Mouse (Mus musculus): Measurements from ENCODE around the gene Rbm7. TPM values are rescaled to one million over a fixed set of nuclear protein-coding genes. Genes with fewer than 3 reads are reported as not detected.

Rbm7 gene
- polyA plus RNA-seq, 1 experiment from 2014 or later, result 130 TPM

DNA sequence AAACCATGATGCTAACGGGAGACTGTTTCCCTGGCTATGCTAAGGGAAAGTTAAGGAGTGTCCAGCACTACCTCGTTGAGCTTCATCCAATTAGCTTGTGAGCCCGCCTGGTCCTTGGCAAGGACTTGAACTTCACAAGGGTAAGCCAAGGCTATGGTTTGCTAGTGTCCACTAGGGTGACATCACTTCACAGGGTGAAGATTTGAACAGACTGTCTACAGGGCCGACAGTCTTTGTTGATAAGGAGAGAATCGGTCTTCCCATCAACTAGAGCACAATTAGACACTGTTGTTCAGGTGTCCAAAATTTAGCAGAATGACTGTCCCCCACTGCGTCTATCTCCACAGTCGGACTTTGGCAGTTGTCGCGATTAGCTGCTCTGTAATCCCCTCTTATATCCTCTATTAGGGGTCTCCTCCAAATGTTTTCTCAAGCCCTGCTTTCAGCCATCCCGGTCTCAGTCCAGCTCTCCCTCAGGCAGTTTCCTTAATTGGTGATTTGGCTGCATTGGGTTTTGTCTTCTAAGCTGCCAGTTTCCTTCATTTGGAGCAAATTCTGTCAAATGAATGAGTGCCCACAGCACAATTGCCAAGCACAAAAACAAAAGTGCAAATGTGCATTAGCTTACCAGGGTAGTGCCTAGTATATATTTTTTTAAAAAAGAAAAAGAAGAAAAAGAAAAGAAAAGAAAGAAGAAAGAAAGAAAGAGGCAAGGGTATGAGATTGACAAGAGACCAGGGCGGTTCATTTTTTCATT, 21.7 kb upstream of the Rbm7 start:
- 62% methylated on average over 11 of the region's 11 CpGs for WGBS
- Histone ChIP-seq H3K27ac (no peak overlapping the region), H3K4me2 (replicated peaks) (peak overlapping the region; percentile 46; the same call in 1 of the 2 replicates), H3K27me3 (no peaks in the 10 kb centered on the region), H3K9me3 (no peaks in the 10 kb centered on the region), H3K4me1 (peaks cover 10% of the 10 kb centered on the region; the same call in 1 of the 2 replicates), H3K4me3 (no peak overlapping the region), H3K9ac (no peak overlapping the region), H3K36me3 (no peaks in the 10 kb centered on the region)
- no peak for ATAC-seq (ENCODE audit: low FRiP score, low read depth)

GRCm38 (mm10) chr9:48515332-48515731, 20.2 kb upstream of the Rbm7 start:
- whole genome bisulfite sequencing, result 42% methylated on average over 1 of the region's 1 CpGs

DNA sequence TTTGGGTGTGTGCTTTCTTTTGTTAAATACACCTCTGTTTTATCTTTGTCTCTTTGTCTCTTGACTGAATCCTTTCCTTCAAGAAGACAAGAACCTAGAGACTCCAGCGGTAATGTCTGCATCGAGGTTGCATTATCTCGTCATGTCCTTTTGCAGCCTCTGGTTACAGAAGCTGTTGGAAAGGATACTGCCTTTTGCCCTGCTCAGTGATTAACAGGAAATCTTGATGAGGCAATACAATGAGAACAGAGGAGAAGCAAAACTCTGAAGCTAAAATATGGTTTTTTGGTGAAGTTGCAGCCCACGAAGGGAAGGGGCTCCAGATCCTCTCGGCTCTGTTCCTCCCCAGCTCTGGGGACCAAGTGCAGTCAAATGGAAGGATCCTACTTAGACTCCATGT, 15.0 kb upstream of the Rbm7 start:
- 83% methylated on average over 5 of the region's 5 CpGs for WGBS
- no peak for ATAC-seq (ENCODE audit: low FRiP score, low read depth)
- no peak overlapping the region for H3K9ac ChIP-seq
- no peak overlapping the region for H3K4me3 ChIP-seq
- H3K27me3 ChIP-seq, result no peaks in the 10 kb centered on the region
- H3K4me2 ChIP-seq (replicated peaks), result no peak overlapping the region
- H3K36me3 ChIP-seq, result no peaks in the 10 kb centered on the region
- no peaks in the 10 kb centered on the region for H3K9me3 ChIP-seq
- no peak overlapping the region for H3K27ac ChIP-seq
- H3K4me1 ChIP-seq, result no peaks in the 10 kb centered on the region

More at GRCm38 (mm10) chr9:48515332-48515731, 20.2 kb upstream of the Rbm7 start:
- Histone ChIP-seq H3K4me1 (peaks cover 10% of the 10 kb centered on the region; the same call in 1 of the 2 replicates), H3K4me2 (replicated peaks) (no peak overlapping the region), H3K9ac (no peak overlapping the region), H3K27ac (no peak overlapping the region), H3K4me3 (no peak overlapping the region), H3K36me3 (no peaks in the 10 kb centered on the region), H3K9me3 (no peaks in the 10 kb centered on the region), H3K27me3 (no peaks in the 10 kb centered on the region)
- ATAC-seq (ENCODE audit: low FRiP score, low read depth), result no peak

DNA sequence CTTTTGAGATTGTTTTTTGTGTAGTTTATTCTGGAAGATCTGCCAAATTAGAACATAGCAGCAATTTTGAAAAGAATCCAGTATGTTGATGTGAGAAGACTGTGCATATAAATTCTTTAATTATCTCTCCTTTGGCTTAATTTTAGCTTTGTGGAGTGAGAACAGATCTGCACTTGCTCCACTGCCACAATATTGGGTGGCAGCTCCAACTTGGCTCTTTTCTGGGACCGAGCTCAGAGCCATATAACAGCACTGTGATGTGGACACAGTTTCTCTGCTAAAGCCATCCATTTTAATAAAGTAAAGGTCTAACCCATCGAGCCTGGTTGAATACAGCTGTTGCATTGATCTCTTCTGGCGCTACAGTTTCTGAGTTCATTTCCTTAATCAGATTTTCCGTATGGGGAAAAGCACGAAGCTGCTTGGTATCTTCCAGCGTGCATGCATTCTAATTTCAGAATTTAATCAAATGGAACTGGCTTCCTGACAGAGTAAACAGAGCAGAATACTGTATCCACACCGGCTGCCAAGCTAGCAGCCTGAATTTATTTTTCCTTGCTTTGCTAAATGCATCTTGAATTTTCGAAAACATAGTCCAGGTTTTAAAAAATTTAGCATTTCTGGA, 9.8 kb upstream of the Rbm7 start:
- Histone ChIP-seq H3K27me3 (no peaks in the 10 kb centered on the region), H3K9ac (no peak overlapping the region), H3K4me1 (no peaks in the 10 kb centered on the region), H3K27ac (no peak overlapping the region), H3K4me3 (no peak overlapping the region), H3K4me2 (replicated peaks) (no peak overlapping the region), H3K9me3 (no peaks in the 10 kb centered on the region), H3K36me3 (no peaks in the 10 kb centered on the region)
- WGBS, result 71% methylated on average over 8 of the region's 8 CpGs
- ATAC-seq (ENCODE audit: low FRiP score, low read depth), result no peak

- H3K36me3 ChIP-seq, result no peaks in the 10 kb centered on the region
- H3K4me1 ChIP-seq, result no peaks in the 10 kb centered on the region
- 52% methylated on average over 2 of the region's 2 CpGs for WGBS
- no peak overlapping the region for H3K27ac ChIP-seq
- H3K4me3 ChIP-seq, result no peak overlapping the region
- H3K27me3 ChIP-seq, result 0 out of 2 replicates have a peak, but pooled peaks cover 5% of the 10 kb centered on the region
- no peak for ATAC-seq (ENCODE audit: low FRiP score, low read depth)
- H3K9me3 ChIP-seq, result no peaks in the 10 kb centered on the region
- H3K9ac ChIP-seq, result no peak overlapping the region
- no peak overlapping the region for H3K4me2 ChIP-seq (replicated peaks)
Measured at GRCm38 (mm10) chr9:48503001-48503400, 7.9 kb upstream of the Rbm7 start.

GRCm38 (mm10) chr9:48501192-48501591, 6.1 kb upstream of the Rbm7 start:
- H3K9ac ChIP-seq, result no peak overlapping the region
- WGBS, result 83% methylated on average over 7 of the region's 7 CpGs
- 0 out of 2 replicates have a peak, but pooled peaks cover 8% of the 10 kb centered on the region for H3K27me3 ChIP-seq
- H3K36me3 ChIP-seq, result no peaks in the 10 kb centered on the region
- peaks cover 1% of the 10 kb centered on the region for H3K4me1 ChIP-seq
- H3K4me2 ChIP-seq (replicated peaks), result no peak overlapping the region
- no peaks in the 10 kb centered on the region for H3K9me3 ChIP-seq
- ATAC-seq (ENCODE audit: low FRiP score, low read depth), result no peak
- no peak overlapping the region for H3K27ac ChIP-seq
- no peak overlapping the region for H3K4me3 ChIP-seq

- 2% methylated on average over 34 of the region's 34 CpGs for WGBS
Measured at GRCm38 (mm10) chr9:48495548-48495932, 441 bp upstream of the Rbm7 start.

DNA sequence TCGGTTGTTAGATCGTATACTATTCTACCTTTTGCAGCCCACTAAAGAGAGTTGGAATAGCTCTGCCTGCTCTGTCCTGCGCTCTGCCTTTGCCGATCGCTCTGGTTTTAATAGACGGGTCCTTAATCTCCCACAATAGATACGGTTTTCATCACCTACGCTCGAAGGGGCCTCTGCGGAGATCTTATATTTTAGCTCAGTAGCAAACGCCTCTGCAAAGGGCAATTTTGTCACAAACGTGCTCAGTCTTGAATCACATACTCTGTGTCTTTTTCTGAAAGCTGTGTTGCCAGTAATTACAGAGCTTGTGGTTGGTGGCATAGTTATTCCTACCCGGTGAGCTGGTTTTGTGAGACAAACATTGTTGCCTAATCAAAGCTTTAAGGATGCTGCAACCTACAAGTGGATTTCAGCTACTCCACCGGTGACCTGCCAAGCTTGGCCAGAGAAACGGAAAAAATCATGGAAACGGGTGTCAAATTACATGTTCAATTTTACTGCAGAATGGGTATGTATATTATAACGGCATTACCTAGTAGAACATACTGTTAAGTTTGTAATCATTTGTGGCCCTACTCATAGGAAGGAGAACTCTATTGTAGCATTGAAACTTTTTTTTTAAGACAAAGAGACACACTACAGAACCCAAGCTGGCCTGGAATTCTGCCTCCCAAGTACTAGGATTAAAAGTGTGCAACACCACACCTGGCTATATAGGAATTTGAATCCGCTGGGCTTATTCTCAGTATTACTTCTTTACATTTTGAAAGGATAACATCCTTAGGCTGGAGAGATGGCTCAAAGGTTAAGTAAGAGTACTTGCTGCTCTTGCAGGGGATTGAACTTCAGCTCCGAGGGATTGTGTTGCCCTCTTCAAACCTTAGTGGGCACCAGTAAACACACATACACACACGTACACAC, 13.6 kb downstream of the Rbm7 start:
- peak overlapping the region; percentile 83 for H3K4me2 ChIP-seq (replicated peaks)
- no peaks in the 10 kb centered on the region for H3K27me3 ChIP-seq
- H3K27ac ChIP-seq, result no peak overlapping the region
- no peak for ATAC-seq (ENCODE audit: low FRiP score, low read depth)
- peaks cover 21% of the 10 kb centered on the region for H3K36me3 ChIP-seq
- WGBS, result 23% methylated on average over 20 of the region's 20 CpGs
- H3K4me3 ChIP-seq, result peak overlapping the region; percentile 86
- H3K9me3 ChIP-seq, result no peaks in the 10 kb centered on the region
- peaks cover 17% of the 10 kb centered on the region for H3K4me1 ChIP-seq
- peak overlapping the region; percentile 43 for H3K9ac ChIP-seq

More at GRCm38 (mm10) chr9:48495548-48495932, 441 bp upstream of the Rbm7 start:
- H3K27me3 ChIP-seq, result 0 out of 2 replicates have a peak, but pooled peaks cover 8% of the 10 kb centered on the region
- peak overlapping the region; percentile 81 for H3K4me2 ChIP-seq (replicated peaks)
- no peaks in the 10 kb centered on the region for H3K9me3 ChIP-seq
- peak; percentile 70 for ATAC-seq (ENCODE audit: low FRiP score, low read depth)
- H3K4me3 ChIP-seq, result peak overlapping the region; percentile 85
- peak overlapping the region; percentile 90 for H3K27ac ChIP-seq
- H3K9ac ChIP-seq, result peak overlapping the region; percentile 95
- H3K4me1 ChIP-seq, result peaks cover 14% of the 10 kb centered on the region
- peaks cover 28% of the 10 kb centered on the region for H3K36me3 ChIP-seq

- no peaks in the 10 kb centered on the region for H3K27me3 ChIP-seq
- no peaks in the 10 kb centered on the region for H3K9me3 ChIP-seq
- peak; percentile 97 for ATAC-seq (ENCODE audit: low FRiP score, low read depth)
- peaks cover 17% of the 10 kb centered on the region for H3K4me1 ChIP-seq
- peak within 1 kb of the TSS; percentile 83 for H3K4me2 ChIP-seq (replicated peaks)
- peak within 1 kb of the TSS; percentile 87 for H3K9ac ChIP-seq
- WGBS, result under 1% methylated on average over 46 of the region's 49 CpGs
- peak within 1 kb of the TSS; percentile 86 for H3K4me3 ChIP-seq
- peaks cover 20% of the 10 kb centered on the region for H3K36me3 ChIP-seq
- H3K27ac ChIP-seq, result no peak within 1 kb of the TSS
Measured at GRCm38 (mm10) chr9:48480411-48481213, 14.5 kb downstream of the Rbm7 start, which contains the start of gene Rexo2. Gene Rexo2, minus strand, starts transcription at chr9:48480623.

DNA sequence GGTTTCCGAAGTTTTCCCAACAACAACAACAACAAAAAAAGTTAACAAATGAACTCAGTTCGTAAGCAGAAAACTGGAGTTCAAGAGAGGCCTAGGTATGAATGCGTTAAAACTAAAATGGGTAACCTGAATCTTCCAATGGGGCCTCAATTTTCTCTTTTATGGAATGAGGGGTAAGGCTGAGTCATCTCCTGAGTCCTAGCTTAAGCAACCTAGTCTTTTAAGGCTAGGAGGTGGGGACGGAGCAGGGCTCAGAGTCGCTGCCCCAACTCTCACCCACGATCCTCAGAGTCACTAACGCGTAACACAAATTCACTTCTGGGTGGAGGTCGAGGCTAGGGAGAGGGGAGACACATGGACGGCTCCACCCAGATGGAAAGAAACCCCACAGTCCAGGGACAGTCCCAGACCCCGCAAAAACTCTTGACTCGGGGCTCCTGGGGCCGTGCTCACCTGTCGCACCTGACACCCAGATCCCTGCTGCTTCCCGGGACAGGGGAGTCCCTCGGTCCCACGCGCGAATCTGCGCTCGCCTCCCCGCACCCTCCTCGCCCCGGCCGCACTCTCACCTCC, 15.2 kb downstream of the Rbm7 start:
- ATAC-seq (ENCODE audit: low FRiP score, low read depth), result no peak; the same call in 1 of the 2 replicates
- WGBS, result 7% methylated on average over 21 of the region's 25 CpGs
- Histone ChIP-seq H3K9ac (peak overlapping the region; percentile 87), H3K4me1 (peaks cover 17% of the 10 kb centered on the region), H3K27me3 (no peaks in the 10 kb centered on the region), H3K4me3 (peak overlapping the region; percentile 86), H3K4me2 (replicated peaks) (peak overlapping the region; percentile 83), H3K27ac (no peak overlapping the region), H3K9me3 (no peaks in the 10 kb centered on the region), H3K36me3 (peaks cover 22% of the 10 kb centered on the region)

DNA sequence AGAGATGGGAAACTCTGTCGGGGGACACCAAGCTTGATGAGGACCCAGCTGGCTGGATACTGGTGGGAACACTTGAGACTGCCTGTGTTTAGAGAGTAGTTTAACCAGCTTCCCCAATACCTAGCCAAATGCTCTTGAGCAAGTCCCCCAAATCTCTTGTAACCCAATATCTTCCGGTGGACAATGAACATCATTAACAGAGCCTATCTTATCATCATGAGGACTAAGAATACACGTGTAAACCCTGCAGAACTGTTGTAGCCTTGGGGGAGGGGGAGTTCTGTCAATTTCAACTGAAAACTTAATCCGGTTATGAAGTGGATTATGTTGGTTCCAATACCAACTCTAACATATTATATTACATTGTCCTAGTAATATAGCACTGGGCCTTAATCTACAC, 16.3 kb downstream of the Rbm7 start:
- no peak overlapping the region for H3K27ac ChIP-seq
- no peaks in the 10 kb centered on the region for H3K27me3 ChIP-seq
- H3K9ac ChIP-seq, result no peak overlapping the region
- 89% methylated on average over 4 of the region's 4 CpGs for WGBS
- peaks cover 17% of the 10 kb centered on the region for H3K4me1 ChIP-seq
- H3K4me2 ChIP-seq (replicated peaks), result no peak overlapping the region
- no peak for ATAC-seq (ENCODE audit: low FRiP score, low read depth)
- no peaks in the 10 kb centered on the region for H3K9me3 ChIP-seq
- H3K36me3 ChIP-seq, result peaks cover 29% of the 10 kb centered on the region
- H3K4me3 ChIP-seq, result no peak overlapping the region

Data from limb, embryonic 13.5 days (tissue).